Mouse (Mus musculus) stomach, postnatal 0 days (tissue): ENCODE data around the gene Nat14. TPM values are rescaled to one million over a fixed set of nuclear protein-coding genes. Genes with fewer than 3 reads are reported as not detected.

ENCODE experiments used
- ATAC-seq: fragments of 200-750 bp; cut with Nextera tagmentation; 2 replicates; pipeline ENCODE4 v1.8.0; 2017; ENCODE audit not compliant: low FRiP score, low TSS enrichment
- DNase-seq: peaks from one replicate; pipeline ENCODE4 v3.0.0-alpha.2; 2016; ENCODE audit warnings: low spot score
- H3K27ac ChIP-seq: fragments of 300-500 bp; sonication (generic); replicated peaks from 2 replicates; pipeline ENCODE4 v1.5.1; 2014; ENCODE audit warnings: mild to moderate bottlenecking, control low read depth
- H3K27me3 ChIP-seq: fragments of 300-500 bp; sonication (generic); 2 replicates; pipeline ENCODE4 v1.6.1; 2014; ENCODE audit warnings: low read length; ENCODE audit not compliant: control insufficient read depth, insufficient read depth
- H3K36me3 ChIP-seq: fragments of 300-500 bp; sonication (generic); 2 replicates; pipeline ENCODE4 v1.6.1; 2014; ENCODE audit warnings: low read length, mixed read lengths; ENCODE audit not compliant: control insufficient read depth, insufficient read depth
- H3K4me1 ChIP-seq: fragments of 300-500 bp; sonication (generic); replicated peaks from 2 replicates; pipeline ENCODE4 v1.6.1; 2014; ENCODE audit warnings: antibody characterized with exemption; ENCODE audit not compliant: control insufficient read depth, insufficient read depth
- H3K4me2 ChIP-seq: fragments of 300-500 bp; sonication (generic); replicated peaks from 2 replicates; pipeline ENCODE4 v1.6.1; 2014; ENCODE audit warnings: low read depth, mild to moderate bottlenecking, control low read depth, moderate library complexity
- H3K4me3 ChIP-seq: fragments of 300-500 bp; sonication (generic); 2 replicates; pipeline ENCODE4 v1.5.1; 2014; ENCODE audit warnings: low read depth, low read length, control low read depth
- H3K9ac ChIP-seq: fragments of 300-500 bp; sonication (generic); 2 replicates; pipeline ENCODE4 v1.6.1; 2014; ENCODE audit warnings: mild to moderate bottlenecking, low read length, control low read depth, mixed read lengths
- H3K9me3 ChIP-seq: fragments of 300-500 bp; sonication (generic); 2 replicates; pipeline ENCODE4 v1.6.1; 2016; ENCODE audit warnings: low read length; ENCODE audit not compliant: control insufficient read depth
- CTCF ChIP-seq: IDR thresholded peaks from 2 replicates; pipeline ENCODE4 v1.5.1; 2016; ENCODE audit warnings: antibody characterized with exemption, low read depth, mild to moderate bottlenecking, moderate library complexity
- EP300 ChIP-seq: optimal IDR thresholded peaks from 2 replicates; pipeline ENCODE3; 2016; ENCODE audit warnings: antibody characterized with exemption
- WGBS: fragments of 180-500 bp; shearing (Covaris S2); extraction: QIAGEN DNeasy Blood & Tissue Kit; methylation state at CpG from one replicate; pipeline ENCODE4 v1.1.7; 2014; 5-methylcytosine and 5-hydroxymethylcytosine counted together
- polyA plus RNA-seq: library from polyadenylated mRNA; unstranded; fragments of >200 nt; fragmentation: Nextera tagmentation; extraction: Ambion mirVana; gene quantifications from 2 replicates; pipeline ENCODE4 v1.2.1, GENCODE M21; 2015

The Nat14 gene
- polyA plus RNA-seq, 1 experiment from 2014 or later, result 2.3 TPM

GRCm38 (mm10) chr7:4895186-4895585 lies 26.6 kb upstream of the Nat14 start:
- Histone ChIP-seq H3K36me3 (no peaks in the 10 kb centered on the region), H3K9me3 (no peaks in the 10 kb centered on the region), H3K4me1 (0 out of 2 replicates have a peak, but pooled peaks cover 2% of the 10 kb centered on the region), H3K4me2 (no peak overlapping the region), H3K4me3 (no peak overlapping the region), H3K27me3 (no peaks in the 10 kb centered on the region), H3K9ac (no peak overlapping the region), H3K27ac (no peak overlapping the region)
- ATAC-seq (no peak), DNase-seq (no peak)
- TF ChIP-seq CTCF (no peak), EP300 (no peak)
- 57% methylated on average over 10 of the region's 11 CpGs for WGBS

DNA sequence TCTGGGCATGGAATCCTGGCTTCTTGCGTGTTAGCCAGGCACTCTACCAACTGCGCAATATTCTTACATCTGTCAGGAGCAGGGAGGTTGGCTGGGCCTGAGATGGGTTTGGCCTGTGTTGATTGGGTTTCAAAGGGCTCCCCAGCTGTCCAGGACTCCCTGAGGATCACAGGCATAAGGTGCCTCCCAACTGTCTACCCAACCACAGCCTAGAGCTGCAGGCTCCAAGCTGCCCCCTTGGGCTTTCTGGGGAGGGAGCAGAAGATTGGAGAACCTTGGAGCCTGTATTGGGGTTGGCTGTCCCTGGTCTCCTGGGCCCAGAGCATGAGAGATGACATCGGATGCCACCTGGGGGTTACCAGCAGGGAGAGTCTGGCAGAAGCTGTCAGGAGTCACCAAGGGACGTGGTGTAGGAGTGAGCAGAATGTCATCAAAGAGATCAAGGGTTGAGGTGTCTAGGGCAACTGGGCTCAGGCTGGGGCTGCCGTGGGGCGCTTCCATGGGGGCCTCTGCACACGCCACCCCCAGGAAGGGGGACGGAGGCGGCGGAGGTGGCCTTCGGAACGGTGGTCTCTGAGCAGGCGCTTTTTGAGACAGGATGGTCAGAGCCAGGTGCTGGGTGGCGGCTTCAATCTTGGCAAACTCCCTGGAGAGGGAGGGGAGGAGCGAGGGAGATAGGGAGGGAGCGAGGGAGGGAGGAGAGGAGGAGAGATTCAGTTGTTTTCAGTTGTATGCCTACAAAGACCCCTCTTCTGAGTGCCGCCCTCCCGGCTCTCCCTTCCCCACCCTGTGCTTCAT lies 22.8 kb upstream of the Nat14 start:
- H3K27me3 ChIP-seq, result no peaks in the 10 kb centered on the region
- TF ChIP-seq CTCF (no peak), EP300 (no peak)
- H3K4me3 ChIP-seq, result peak overlapping the region; percentile 22
- 0 out of 2 replicates have a peak, but pooled peaks cover 2% of the 10 kb centered on the region for H3K4me1 ChIP-seq
- no peaks in the 10 kb centered on the region for H3K9me3 ChIP-seq
- H3K36me3 ChIP-seq, result no peaks in the 10 kb centered on the region
- WGBS, result 20% methylated on average over 18 of the region's 18 CpGs
- peak overlapping the region; percentile 13; the same call in 1 of the 2 replicates for H3K9ac ChIP-seq
- H3K27ac ChIP-seq, result no peak overlapping the region
- H3K4me2 ChIP-seq, result peak overlapping the region; percentile 48
- peak; percentile 39; the same call in 1 of the 2 replicates for ATAC-seq
- DNase-seq, result no peak

GRCm38 (mm10) chr7:4899649-4900522 lies 21.9 kb upstream of the Nat14 start:
- 0 out of 2 replicates have a peak, but pooled peaks cover 2% of the 10 kb centered on the region for H3K4me1 ChIP-seq
- peak overlapping the region; percentile 22 for H3K4me3 ChIP-seq
- peak overlapping the region; percentile 13; the same call in 1 of the 2 replicates for H3K9ac ChIP-seq
- TF ChIP-seq CTCF, result peak; percentile 20; the same call in 1 of the 2 replicates
- TF ChIP-seq EP300, result no peak
- 10% methylated on average over 19 of the region's 19 CpGs for WGBS
- no peak for DNase-seq
- ATAC-seq, result no peak
- H3K27me3 ChIP-seq, result no peaks in the 10 kb centered on the region
- H3K27ac ChIP-seq, result no peak overlapping the region
- peak overlapping the region; percentile 48 for H3K4me2 ChIP-seq
- H3K9me3 ChIP-seq, result no peaks in the 10 kb centered on the region
- no peaks in the 10 kb centered on the region for H3K36me3 ChIP-seq

DNA sequence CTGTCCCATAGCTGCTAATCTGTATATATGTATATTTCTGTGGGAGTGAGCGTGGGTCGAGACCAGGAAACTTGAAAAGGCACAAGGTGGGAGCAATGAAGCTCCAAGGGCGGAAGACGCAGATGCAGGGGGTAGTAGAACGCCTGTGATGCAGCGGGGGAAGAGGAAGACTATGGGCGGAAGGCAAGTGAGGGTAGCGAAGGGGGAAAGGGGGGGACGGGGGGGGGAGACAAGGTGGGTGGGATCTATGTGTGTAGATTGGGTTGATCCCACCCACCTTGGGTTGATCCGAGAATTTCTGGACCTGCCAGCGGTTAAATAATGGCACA lies 21.3 kb upstream of the Nat14 start:
- no peaks in the 10 kb centered on the region for H3K36me3 ChIP-seq
- no peak overlapping the region for H3K27ac ChIP-seq
- no peak overlapping the region for H3K9ac ChIP-seq
- H3K9me3 ChIP-seq, result no peaks in the 10 kb centered on the region
- 0 out of 2 replicates have a peak, but pooled peaks cover 2% of the 10 kb centered on the region for H3K4me1 ChIP-seq
- no peaks in the 10 kb centered on the region for H3K27me3 ChIP-seq
- 28% methylated on average over 11 of the region's 11 CpGs for WGBS
- DNase-seq, result no peak
- H3K4me2 ChIP-seq, result peak overlapping the region; percentile 48
- no peak for ATAC-seq
- TF ChIP-seq CTCF (no peak), EP300 (no peak)
- no peak overlapping the region for H3K4me3 ChIP-seq

GRCm38 (mm10) chr7:4901171-4901570 lies 20.7 kb upstream of the Nat14 start:
- Histone ChIP-seq H3K9me3 (no peaks in the 10 kb centered on the region), H3K9ac (no peak overlapping the region), H3K4me2 (no peak overlapping the region), H3K27me3 (no peaks in the 10 kb centered on the region), H3K4me1 (0 out of 2 replicates have a peak, but pooled peaks cover 2% of the 10 kb centered on the region), H3K36me3 (no peaks in the 10 kb centered on the region), H3K27ac (no peak overlapping the region), H3K4me3 (no peak overlapping the region)
- 56% methylated on average over 8 of the region's 8 CpGs for WGBS
- ATAC-seq (no peak), DNase-seq (peak; percentile 63)
- TF ChIP-seq EP300 (no peak), CTCF (peak; percentile 68)
